Mouse (Mus musculus): ENCODE data around the gene Ckb.

DNA sequence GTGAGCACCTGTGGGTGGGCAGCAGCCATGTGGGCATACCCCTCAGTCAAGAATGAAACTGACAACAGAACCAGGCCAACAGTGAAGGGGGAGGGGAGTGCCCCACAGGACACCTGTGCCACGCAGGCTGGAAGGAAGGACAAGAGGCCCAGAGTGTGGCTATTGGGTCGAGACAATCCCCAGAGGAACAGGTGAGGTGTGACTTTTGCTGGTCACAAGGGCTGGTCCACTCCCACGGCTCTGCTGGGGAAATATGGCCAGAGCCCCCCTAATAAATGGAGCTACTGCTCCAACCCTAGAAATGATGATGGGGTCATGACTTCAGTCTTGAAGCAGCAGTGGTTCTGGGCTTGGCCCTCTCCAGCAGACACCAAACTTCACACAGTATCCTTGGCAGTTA, 31.2 kb upstream of the Ckb start:
- TF ChIP-seq CTCF (conservative IDR thresholded peaks at IDR 0.05; ENCODE audit: low read length) (no peak), NANOG (IDR thresholded peaks at IDR 0.05; ENCODE audit: borderline replicate concordance, low read length) (no peak)

Data from E14TG2a.4 (cell line).